Mouse (Mus musculus): Measurements from ENCODE around the gene Orc6. TPM values are rescaled to one million over a fixed set of nuclear protein-coding genes. Genes with fewer than 3 reads are reported as not detected.
A peak's percentile ranks its signal among the peaks of the same experiment; 100 is the strongest.

The Orc6 gene
- total RNA-seq (2015; ENCODE audit: low replicate concordance): 132 and 186 TPM in 2 replicates
- total RNA-seq (2017; ENCODE audit: low replicate concordance): 128 and 184 TPM in 2 replicates

- peak; percentile 93 for ATAC-seq (replicated peaks; ENCODE audit: low FRiP score, poor library complexity, severe bottlenecking)
Observed at GRCm38 (mm10) chr8:85299434-85300077, at the start of gene Orc6, which contains the start of gene Vps35. Gene Orc6 (plus strand): TSS chr8:85299632. Gene Vps35 (minus strand): TSS chr8:85299802.

GRCm38 (mm10) chr8:85286846-85287245 lies 12.6 kb upstream of the Orc6 start:
- no peak for ATAC-seq (replicated peaks; ENCODE audit: low FRiP score, poor library complexity, severe bottlenecking)

DNA sequence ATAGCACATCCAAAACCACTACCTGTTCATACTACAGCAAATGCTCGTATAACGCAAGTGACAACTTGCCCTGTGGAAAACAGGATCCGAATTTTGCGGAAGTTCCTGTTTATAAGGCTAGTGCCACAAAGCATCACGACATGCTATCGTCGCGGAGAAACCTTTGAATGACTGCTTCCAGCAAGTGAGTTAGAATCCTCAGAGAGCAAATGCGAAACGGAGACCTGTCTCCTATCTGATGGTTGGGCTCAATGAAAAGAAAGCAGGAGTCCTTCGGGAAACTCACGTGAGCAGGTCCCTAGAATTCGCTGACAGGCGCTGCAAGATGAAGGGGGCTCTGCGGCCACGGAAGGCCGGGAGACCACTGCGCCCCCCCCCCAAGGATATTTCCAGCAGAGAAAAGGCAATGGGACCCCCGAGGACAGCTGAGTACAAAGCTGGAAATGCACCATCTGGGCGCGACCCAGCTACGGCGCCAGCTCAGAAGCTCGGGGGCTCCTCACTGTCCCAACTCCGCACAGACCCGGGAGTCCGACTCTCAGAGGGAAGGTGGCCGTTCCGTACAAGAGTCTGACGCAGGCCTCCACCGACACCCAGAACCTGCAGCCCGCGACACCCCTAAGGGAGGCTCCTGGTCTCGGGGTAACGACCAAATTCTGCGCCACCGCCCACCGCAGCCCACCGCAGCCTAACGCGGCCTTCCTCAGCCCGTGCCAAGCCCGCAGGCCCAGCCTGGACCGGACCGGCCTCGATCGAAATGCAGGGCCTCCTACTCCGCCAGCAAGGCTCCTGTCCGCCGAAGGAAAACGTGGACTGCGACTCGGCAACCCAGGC lies 615 bp upstream of the Orc6 start:
- ATAC-seq (replicated peaks; ENCODE audit: low FRiP score, poor library complexity, severe bottlenecking): peak; percentile 25

GRCm38 (mm10) chr8:85301941-85302340 lies 2.5 kb downstream of the Orc6 start:
- no peak for ATAC-seq (replicated peaks; ENCODE audit: low FRiP score, poor library complexity, severe bottlenecking)

GRCm38 (mm10) chr8:85302931-85303330 lies 3.5 kb downstream of the Orc6 start:
- ATAC-seq (replicated peaks; ENCODE audit: low FRiP score, poor library complexity, severe bottlenecking): no peak

DNA sequence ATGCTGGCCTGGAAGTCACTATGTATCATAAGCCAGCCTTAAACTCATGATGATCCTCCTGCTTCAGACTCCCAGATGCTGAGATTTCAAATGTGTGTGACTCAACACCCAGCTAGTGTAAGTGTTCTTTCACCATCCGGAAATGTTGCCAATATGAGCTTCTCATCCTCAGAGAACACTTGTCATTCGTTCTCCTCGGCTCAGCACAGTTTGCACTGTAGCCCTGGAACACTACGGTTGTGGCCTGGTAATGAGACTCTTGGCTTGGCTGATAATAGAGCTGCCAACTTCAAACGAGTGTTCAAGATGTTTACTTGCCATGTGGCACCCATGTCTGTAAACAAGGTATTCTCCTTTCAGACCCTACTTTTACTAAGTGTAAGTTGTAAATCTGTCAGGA lies 4.1 kb downstream of the Orc6 start:
- ATAC-seq (replicated peaks; ENCODE audit: low FRiP score, poor library complexity, severe bottlenecking): no peak

DNA sequence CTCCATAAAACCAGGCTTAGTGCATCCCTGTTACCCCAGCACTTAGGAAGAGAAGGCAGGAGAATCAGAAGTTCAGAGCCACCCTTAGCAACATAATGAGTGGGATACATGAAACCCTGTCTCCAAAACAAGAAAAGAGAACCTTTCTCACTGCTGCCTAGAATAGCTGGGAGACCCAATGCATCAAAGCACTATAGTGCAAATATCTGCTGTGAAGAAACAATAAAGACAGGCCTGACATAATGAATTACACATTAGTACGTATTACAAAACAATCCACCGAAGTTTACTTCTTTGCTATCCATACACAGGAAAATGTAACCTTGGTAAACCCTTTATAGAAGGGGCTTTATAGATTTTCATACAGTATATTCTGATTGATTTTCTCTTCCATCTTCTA lies 9.1 kb downstream of the Orc6 start:
- no peak for ATAC-seq (replicated peaks; ENCODE audit: low FRiP score, poor library complexity, severe bottlenecking)

DNA sequence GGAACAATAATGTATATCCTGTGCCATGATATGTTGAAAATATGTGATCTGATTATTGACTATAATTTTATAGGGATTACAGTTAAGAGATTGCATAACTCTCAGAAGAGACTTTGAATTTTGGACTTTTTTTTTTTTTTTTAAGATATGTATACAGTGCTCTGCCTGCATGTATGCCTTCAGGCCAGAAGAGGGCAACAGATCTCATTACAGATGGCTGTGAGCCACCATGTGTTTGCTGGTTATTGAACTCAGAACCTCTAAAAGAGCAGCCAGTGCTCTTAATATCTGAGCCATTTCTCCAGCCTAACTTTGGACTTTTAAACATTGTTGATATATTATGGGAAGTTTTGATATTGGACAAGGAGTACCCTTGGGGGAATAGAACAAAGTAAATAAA lies 12.3 kb downstream of the Orc6 start:
- ATAC-seq (replicated peaks; ENCODE audit: low FRiP score, poor library complexity, severe bottlenecking): 0 out of 2 replicates have a peak, but pooled peaks have one; percentile 54

DNA sequence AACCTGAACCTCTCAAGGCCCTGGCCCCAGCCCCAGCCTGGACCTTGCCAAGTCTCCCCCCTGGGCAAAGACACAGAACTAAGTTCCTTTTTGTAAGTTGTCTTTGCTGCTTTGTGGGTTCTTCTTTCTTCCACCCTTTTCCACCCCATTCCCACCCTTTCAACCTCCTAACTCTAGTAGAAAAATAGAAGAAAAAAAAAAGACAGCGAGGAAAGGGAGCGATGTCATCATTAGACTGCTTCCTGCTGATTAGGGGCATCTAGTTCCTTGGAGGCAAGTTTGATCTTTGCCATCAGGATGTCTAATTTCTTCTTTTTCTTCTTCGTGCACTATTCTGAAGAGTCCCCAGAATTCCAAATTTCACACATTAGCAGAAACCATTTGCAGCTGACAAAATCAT lies 13.6 kb downstream of the Orc6 start:
- no peak for ATAC-seq (replicated peaks; ENCODE audit: low FRiP score, poor library complexity, severe bottlenecking)

DNA sequence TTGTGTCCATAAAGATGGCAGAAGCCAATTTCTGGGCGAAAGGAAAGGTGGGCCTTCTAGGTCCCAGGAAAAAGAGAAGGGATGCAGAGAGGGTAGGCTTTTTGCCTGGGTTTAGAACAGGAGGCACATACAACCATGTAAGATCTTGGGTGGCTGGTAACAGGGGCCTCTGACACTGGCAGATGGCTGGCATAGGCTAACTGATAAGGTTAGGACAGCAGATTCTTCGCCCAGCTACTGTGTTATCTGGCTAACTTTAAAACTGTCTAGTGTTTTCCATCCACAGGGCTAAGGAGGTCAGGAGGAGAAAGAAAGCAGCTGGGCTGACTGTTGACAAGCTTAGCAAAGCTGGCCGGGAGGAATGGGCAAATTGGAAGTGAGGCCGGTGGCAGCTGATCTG lies 19.1 kb downstream of the Orc6 start:
- ATAC-seq (replicated peaks; ENCODE audit: low FRiP score, poor library complexity, severe bottlenecking): peak; percentile 98

DNA sequence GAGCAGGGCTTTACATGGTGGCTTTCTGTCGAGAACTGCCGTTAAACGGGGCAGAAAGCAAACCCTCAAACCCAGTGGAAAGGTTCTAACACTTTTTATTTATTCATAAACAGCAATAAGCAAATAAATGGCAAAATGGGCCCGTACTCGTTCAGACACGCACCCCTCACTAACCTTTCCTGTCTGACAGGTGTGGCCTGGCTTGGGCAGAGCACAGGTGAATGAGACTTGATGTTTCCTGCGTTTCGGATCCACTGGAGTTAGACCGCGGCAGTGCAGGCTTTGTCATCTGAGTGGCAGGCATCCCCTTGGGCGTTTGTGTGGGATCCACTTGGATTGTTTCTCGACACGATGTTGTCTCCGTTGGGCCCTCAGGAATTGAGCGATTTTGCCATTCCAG lies 22.5 kb downstream of the Orc6 start:
- no peak for ATAC-seq (replicated peaks; ENCODE audit: low FRiP score, poor library complexity, severe bottlenecking)

DNA sequence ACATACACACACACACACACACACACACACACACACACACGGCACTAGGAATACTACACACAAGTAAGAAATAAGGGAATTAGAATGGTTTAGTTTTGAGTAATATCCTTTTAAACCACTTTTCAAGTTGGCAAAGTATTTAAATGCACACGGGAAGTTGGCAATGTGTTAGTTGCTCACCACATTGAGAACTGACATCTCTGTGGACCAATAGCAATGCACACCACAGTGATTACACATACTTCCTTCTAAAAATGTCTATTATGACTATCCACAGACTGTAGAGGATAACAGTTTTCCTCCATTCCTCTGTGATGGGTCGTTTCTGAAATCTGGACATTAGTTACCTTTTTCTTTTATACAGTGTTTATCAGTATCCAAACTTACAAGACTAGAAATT lies 23.7 kb downstream of the Orc6 start:
- ATAC-seq (replicated peaks; ENCODE audit: low FRiP score, poor library complexity, severe bottlenecking): no peak

GRCm38 (mm10) chr8:85327036-85327435 lies 27.6 kb downstream of the Orc6 start:
- ATAC-seq (replicated peaks; ENCODE audit: low FRiP score, poor library complexity, severe bottlenecking): no peak

DNA sequence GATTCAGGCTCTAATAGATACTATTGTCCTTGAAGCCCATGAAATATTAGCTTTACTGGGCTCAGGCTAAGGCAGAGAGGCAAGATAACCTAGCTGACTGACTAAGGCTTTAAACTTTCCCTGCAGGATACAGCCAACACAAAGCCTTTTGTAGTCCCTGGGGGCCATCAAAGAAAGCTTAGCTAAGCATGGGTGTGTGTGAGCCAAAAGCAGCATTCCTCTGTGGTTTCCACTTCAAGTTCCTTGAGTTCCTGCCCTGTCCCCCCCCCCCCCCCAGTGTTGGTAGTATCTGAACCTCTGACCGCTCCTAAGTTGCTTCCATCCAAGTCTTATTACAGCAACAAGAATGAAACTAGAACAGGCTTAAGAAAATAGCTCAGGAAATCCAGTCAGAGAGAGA lies 30.1 kb downstream of the Orc6 start:
- no peak for ATAC-seq (replicated peaks; ENCODE audit: low FRiP score, poor library complexity, severe bottlenecking)

DNA sequence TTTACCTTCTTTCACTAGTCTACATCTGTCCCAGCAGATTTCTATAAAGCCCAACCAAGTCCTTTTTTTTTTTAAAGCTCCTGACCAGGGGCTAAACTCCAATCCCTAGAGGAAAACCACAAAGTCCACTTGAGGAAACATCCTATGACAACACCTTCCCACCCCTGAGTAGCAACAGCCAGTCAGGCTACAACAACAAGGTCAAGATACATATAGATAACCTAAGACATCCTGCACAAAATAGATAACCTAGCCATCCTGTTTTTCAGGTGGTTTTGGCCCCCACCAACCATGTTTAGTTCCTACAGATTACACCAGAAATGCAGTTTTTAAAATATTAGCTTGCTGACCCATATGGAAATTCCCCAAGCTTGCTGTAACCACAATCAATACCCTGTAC lies 35.7 kb downstream of the Orc6 start:
- ATAC-seq (replicated peaks; ENCODE audit: low FRiP score, poor library complexity, severe bottlenecking): no peak

GRCm38 (mm10) chr8:85336211-85336933 lies 36.9 kb downstream of the Orc6 start:
- ATAC-seq (replicated peaks; ENCODE audit: low FRiP score, poor library complexity, severe bottlenecking): 0 out of 2 replicates have a peak, but pooled peaks have one; percentile 30

- no peak for ATAC-seq (replicated peaks; ENCODE audit: low FRiP score, poor library complexity, severe bottlenecking)
Observed at GRCm38 (mm10) chr8:85337681-85338080, 38.2 kb downstream of the Orc6 start.

DNA sequence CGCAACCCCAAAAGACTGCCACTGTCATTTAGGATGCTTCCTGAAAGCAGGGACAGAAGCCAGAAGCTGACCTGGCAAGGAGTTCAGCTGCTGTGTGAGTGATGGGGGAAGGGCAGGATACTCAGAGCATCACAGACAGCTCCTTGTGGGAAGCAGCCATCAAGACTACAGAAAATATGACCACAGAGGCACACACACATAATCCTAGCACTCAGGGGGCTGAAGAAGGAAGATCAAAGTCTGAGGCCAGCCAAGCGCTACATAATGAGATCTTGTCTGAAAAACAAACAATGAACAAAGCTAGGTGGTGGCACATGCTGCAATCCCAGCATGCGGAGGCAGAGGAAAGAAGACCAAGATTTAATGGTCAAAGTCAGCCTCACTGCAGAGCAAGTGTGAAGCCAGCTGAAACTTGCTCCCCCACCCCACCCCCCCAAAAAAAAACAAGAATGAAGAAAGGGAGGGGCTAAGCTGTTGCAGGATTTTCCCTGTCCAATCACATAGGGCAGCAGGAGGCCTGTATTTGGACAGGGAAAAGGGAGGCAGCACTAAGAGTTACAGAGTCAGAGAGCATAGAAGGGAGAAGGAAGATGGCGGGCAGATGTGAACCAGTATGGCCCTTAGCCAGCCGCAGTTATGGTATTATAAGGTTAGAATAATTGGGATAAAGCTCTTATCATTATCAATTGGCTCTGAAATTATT lies 40.6 kb downstream of the Orc6 start:
- ATAC-seq (replicated peaks; ENCODE audit: low FRiP score, poor library complexity, severe bottlenecking): no peak

- ATAC-seq (replicated peaks; ENCODE audit: low FRiP score, poor library complexity, severe bottlenecking): no peak
Observed at GRCm38 (mm10) chr8:85353287-85353686, 53.9 kb downstream of the Orc6 start.
